Mouse (Mus musculus): ENCODE measurements at regions not wholly inside any gene's neighbourhood (a gene's known extent, or its start where the extent isn't known, plus 50 kb on each side); places are given as distances from the start of the nearest gene placed in this dataset.

DNA sequence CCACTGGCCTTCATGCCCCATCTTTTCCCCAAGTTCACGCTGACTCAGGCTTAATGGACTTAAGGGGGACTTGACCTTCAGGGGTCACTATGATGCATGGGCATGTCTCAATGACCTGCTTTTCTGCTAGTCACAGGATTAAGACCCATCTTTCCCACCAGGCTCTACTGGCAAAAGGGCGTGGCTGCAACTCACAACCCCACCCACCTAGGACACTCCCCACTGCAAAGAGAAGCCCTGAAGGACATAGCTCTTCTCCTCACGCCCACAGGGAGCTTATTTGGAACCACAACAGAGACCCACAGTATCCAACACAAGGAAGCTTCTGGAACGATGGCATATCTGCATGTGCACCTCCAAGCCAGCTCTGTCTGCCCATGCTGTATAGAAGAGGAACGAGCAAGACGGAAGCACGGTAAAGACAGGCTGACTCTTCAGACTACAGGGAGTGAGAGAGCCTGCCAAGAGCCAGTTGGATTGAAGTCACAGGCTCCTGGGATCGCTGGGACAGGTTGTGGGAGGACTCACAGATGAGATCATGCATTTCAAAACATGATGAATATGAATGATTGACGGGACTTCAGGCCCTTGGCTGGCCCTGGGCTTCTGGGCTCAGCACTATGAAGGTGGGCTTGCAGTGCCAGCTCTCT lies 107.3 kb upstream of the Sfswap start:
- Histone ChIP-seq H3K4me2 (replicated peaks) (no peak overlapping the region), H3K9me3 (no peaks in the 10 kb centered on the region), H3K4me3 (no peak overlapping the region), H3K27me3 (no peaks in the 10 kb centered on the region), H3K36me3 (no peaks in the 10 kb centered on the region), H3K9ac (replicated peaks) (no peak overlapping the region), H3K4me1 (no peaks in the 10 kb centered on the region), H3K27ac (replicated peaks) (no peak overlapping the region)
- ATAC-seq (ENCODE audit: low FRiP score, low read depth): no peak
- 78% methylated on average over 9 of the region's 9 CpGs for WGBS

DNA sequence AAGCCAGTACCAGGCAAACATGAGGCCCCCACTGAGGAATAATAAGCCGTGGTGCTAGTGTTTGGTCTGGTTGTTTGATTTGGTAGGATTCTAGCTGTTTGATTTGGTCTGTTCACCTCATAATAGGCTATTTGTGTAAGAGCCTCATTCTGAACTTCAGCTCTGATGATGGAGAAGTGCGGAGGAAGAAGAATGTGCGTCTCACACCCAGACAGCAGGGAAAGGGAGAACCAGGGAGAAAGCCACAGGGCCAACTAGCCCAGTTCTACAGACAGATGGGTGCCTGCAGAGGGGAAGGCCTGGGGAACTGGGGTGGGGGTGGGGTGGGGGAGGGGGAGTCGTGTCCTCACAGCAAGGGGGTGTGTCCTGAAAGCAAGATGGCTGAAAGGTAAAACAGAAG lies 106.6 kb upstream of the Sfswap start:
- ATAC-seq (ENCODE audit: low FRiP score, low read depth): no peak
- 83% methylated on average over 3 of the region's 4 CpGs for WGBS
- no peak overlapping the region for H3K4me2 ChIP-seq (replicated peaks)
- H3K4me3 ChIP-seq: no peak overlapping the region
- H3K27me3 ChIP-seq: no peaks in the 10 kb centered on the region
- no peaks in the 10 kb centered on the region for H3K9me3 ChIP-seq
- H3K9ac ChIP-seq (replicated peaks): no peak overlapping the region
- no peaks in the 10 kb centered on the region for H3K36me3 ChIP-seq
- H3K27ac ChIP-seq (replicated peaks): no peak overlapping the region
- H3K4me1 ChIP-seq: no peaks in the 10 kb centered on the region

DNA sequence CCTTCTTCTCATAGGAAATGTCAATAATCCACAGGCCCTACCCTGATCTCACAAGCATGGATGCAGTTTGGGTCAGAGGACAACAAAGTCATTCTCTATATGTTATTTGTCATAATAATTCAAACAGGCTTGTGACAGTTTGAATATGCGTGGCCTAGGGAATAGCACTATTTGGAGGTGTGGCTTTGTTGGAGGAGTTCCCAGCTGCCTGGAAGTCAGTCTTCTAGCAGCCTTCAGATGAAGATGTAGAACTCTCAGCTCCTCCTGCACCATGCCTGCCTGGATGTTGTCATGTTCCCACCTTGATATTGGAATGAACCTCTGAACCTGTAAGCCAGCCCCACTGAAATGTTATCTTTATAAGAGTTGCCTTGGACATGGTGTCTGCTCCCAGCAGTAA lies 103.7 kb upstream of the Sfswap start:
- no peaks in the 10 kb centered on the region for H3K9me3 ChIP-seq
- H3K36me3 ChIP-seq: no peaks in the 10 kb centered on the region
- H3K9ac ChIP-seq (replicated peaks): no peak overlapping the region
- H3K27ac ChIP-seq (replicated peaks): no peak overlapping the region
- no peaks in the 10 kb centered on the region for H3K4me1 ChIP-seq
- H3K27me3 ChIP-seq: no peaks in the 10 kb centered on the region
- 84% methylated on average over 1 of the region's 1 CpGs for WGBS
- ATAC-seq (ENCODE audit: low FRiP score, low read depth): no peak
- no peak overlapping the region for H3K4me3 ChIP-seq
- no peak overlapping the region for H3K4me2 ChIP-seq (replicated peaks)

DNA sequence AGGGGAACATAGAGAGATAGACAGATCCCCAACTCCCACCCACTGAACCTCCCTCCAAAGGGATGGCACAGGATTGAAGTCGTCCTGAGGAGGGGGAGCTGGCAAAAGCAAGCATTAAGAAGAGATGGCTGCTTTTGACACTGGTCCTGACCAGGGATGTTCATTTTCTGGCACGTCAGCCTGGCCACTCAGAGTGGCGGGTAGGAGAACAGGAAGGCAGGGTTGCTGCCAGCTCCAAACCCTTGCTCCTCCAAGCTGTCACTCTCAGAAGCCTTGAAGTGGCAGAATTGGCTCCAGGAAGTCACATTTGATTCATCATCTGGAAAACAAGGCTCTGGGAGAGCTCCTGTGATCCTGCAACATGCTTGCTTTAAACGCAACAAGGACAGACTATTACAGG lies 94.8 kb upstream of the Sfswap start:
- H3K9ac ChIP-seq (replicated peaks): no peak overlapping the region
- no peaks in the 10 kb centered on the region for H3K27me3 ChIP-seq
- WGBS: 76% methylated on average over 4 of the region's 4 CpGs
- no peaks in the 10 kb centered on the region for H3K36me3 ChIP-seq
- H3K27ac ChIP-seq (replicated peaks): no peak overlapping the region
- no peaks in the 10 kb centered on the region for H3K9me3 ChIP-seq
- no peaks in the 10 kb centered on the region for H3K4me1 ChIP-seq
- H3K4me2 ChIP-seq (replicated peaks): no peak overlapping the region
- ATAC-seq (ENCODE audit: low FRiP score, low read depth): no peak
- H3K4me3 ChIP-seq: no peak overlapping the region

DNA sequence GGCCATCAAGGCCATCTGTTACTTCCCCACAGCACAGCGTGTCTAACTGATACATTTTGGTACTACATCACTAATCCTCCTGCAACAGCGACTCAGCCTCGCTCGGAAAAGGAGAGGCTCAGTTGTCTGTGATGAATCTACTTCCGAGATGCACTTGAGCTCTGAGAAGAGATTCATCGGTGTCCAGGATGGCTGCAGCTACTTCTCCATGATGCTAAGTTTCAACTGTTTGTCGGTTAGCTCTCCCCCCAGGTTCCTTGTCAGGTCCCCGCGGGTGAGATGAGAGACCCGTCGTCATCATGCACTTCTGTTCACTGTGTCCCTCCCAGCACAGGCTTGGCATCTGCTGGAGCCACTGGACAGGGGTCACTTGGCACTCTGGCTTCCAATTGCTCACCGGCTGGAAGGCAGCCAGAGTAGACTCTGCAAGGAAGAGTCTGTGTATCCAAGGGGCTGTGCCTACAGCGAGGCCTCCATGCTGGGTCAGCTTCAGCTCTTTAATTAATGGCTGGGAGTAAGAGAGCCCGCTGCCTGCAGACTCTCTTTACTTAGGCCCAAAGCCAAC lies 91.5 kb upstream of the Sfswap start:
- no peak overlapping the region for H3K9ac ChIP-seq (replicated peaks)
- no peak for ATAC-seq (ENCODE audit: low FRiP score, low read depth)
- 80% methylated on average over 14 of the region's 14 CpGs for WGBS
- H3K4me1 ChIP-seq: no peaks in the 10 kb centered on the region
- no peak overlapping the region for H3K27ac ChIP-seq (replicated peaks)
- H3K9me3 ChIP-seq: no peaks in the 10 kb centered on the region
- H3K27me3 ChIP-seq: no peaks in the 10 kb centered on the region
- H3K36me3 ChIP-seq: no peaks in the 10 kb centered on the region
- H3K4me2 ChIP-seq (replicated peaks): no peak overlapping the region
- H3K4me3 ChIP-seq: no peak overlapping the region

DNA sequence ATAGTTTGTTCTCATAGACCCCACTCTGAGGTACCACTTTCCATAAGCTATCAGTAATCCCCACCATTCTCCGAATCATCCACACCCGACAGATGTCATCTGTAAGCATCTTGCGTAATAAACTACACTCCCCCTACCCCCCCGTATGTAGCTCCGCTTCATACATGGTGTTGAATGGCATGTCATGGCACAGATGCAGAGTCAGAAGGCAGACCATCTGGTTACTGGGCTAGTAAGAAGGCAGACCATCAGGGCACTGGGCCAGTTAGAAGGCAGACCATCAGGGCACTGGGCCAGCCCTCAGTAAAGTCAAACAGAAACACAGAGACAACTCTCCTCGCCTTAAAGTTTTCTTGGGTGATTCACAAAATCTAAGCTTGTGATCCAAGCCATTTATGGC lies 88.9 kb upstream of the Sfswap start:
- H3K4me3 ChIP-seq: no peak overlapping the region
- no peak for ATAC-seq (ENCODE audit: low FRiP score, low read depth)
- 94% methylated on average over 6 of the region's 6 CpGs for WGBS
- H3K4me1 ChIP-seq: no peaks in the 10 kb centered on the region
- no peak overlapping the region for H3K4me2 ChIP-seq (replicated peaks)
- H3K36me3 ChIP-seq: no peaks in the 10 kb centered on the region
- no peak overlapping the region for H3K9ac ChIP-seq (replicated peaks)
- no peaks in the 10 kb centered on the region for H3K27me3 ChIP-seq
- H3K27ac ChIP-seq (replicated peaks): no peak overlapping the region
- H3K9me3 ChIP-seq: no peaks in the 10 kb centered on the region

DNA sequence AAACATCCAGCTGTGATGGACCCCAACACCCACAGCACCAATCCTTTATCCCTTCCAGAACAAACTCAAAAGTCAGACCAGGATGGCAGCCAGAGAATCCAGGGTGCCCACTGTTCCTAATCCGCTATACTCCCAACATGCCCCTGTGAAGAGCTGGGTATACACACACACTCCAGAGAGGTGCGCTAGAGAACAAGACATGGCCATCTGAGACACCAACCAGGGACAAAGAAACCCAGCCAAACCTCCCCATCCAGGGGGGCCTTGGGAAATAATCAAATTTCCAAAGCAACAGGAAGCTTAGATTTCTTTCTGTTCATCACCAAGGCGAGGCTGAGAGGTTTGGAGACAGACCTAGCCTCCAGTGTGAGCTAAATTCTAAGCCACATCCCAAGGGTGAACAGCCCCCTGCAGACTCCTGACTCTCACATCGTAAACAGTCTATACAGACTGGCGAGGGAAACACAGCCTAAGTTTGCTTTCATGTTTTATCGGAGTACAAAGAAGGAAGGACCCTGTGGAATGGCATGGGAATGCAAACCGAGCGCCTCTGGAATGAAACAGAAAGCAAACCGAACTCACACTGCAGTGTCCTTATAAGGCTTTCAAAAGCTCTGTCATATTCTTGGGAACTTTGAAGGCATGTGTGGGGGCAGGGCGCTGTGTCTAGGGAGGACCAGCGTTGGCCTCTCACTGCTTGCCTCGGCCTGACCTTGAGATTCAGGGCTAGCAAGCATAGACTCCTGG lies 85.9 kb upstream of the Sfswap start:
- 50% methylated on average over 12 of the region's 12 CpGs for WGBS
- no peaks in the 10 kb centered on the region for H3K27me3 ChIP-seq
- no peak overlapping the region for H3K4me2 ChIP-seq (replicated peaks)
- no peaks in the 10 kb centered on the region for H3K36me3 ChIP-seq
- H3K4me3 ChIP-seq: no peak overlapping the region
- H3K9me3 ChIP-seq: no peaks in the 10 kb centered on the region
- no peak for ATAC-seq (ENCODE audit: low FRiP score, low read depth)
- H3K9ac ChIP-seq (replicated peaks): no peak overlapping the region
- H3K27ac ChIP-seq (replicated peaks): no peak overlapping the region
- no peaks in the 10 kb centered on the region for H3K4me1 ChIP-seq

DNA sequence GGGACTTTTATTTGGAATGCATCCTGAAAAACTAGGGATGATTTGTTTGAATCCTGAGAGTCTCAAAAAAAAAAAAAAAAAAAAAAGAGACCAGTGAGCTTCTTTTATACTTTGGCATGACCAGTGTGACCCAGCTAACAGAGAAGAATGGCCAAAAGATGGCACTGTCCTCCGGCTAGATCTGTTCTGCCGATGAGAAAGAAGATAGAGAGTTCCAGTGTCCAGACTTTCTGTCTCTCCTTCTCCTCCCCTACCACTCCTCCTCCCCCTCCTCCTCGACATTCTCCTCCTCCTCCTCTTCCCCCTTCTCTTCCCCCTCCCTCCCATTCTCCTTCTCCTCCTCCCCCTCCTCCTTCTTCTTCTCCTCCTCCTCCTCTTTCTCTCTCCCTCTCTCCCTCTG lies 84.6 kb upstream of the Sfswap start:
- no peaks in the 10 kb centered on the region for H3K4me1 ChIP-seq
- no peak for ATAC-seq (ENCODE audit: low FRiP score, low read depth)
- no peak overlapping the region for H3K4me2 ChIP-seq (replicated peaks)
- no peaks in the 10 kb centered on the region for H3K9me3 ChIP-seq
- H3K4me3 ChIP-seq: no peak overlapping the region
- 29% methylated on average over 3 of the region's 3 CpGs for WGBS
- no peaks in the 10 kb centered on the region for H3K27me3 ChIP-seq
- H3K36me3 ChIP-seq: no peaks in the 10 kb centered on the region
- no peak overlapping the region for H3K9ac ChIP-seq (replicated peaks)
- no peak overlapping the region for H3K27ac ChIP-seq (replicated peaks)

DNA sequence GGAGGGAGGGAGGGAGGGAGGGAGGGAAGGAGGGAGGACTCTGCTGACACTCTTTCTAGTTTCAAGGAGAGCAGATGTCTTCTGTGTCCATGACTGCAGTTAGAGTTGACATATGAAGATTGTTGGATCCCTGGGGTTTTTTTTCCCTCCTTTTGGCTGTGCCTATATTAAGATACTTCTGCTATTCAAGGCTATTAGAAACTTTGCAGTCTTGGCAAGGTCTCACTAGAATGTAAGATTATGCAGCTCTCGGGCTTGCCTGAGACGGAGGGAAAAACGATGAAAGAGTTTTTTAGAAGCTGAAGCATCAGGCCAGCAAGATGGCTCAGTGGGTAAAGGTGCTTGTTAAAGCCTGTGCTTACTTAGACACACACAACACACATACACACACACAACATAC lies 83.5 kb upstream of the Sfswap start:
- Histone ChIP-seq H3K4me2 (replicated peaks) (no peak overlapping the region), H3K9me3 (no peaks in the 10 kb centered on the region), H3K4me1 (no peaks in the 10 kb centered on the region), H3K27me3 (no peaks in the 10 kb centered on the region), H3K36me3 (no peaks in the 10 kb centered on the region), H3K27ac (replicated peaks) (no peak overlapping the region), H3K4me3 (no peak overlapping the region), H3K9ac (replicated peaks) (no peak overlapping the region)
- WGBS: 73% methylated on average over 3 of the region's 3 CpGs
- ATAC-seq (ENCODE audit: low FRiP score, low read depth): no peak

DNA sequence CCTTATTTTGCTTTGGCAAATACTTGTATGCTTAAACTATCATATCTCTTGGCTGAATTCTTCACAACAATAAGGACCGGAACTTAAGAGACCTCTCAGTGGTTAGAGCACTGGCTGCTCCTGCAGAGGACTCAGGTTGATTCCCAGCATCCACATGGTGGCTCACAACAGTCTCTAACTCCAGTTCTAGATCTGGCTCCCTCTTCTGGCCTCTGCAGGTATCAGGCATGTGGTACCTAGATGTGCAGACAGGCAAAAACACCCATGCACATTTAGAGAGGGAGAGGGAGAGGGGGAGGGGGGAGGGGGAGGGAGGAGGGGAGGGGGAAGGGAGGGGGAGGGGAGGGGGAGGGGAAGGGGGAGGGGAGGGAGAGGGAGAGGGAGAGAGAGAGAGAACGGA lies 80.0 kb upstream of the Sfswap start:
- Histone ChIP-seq H3K9me3 (no peaks in the 10 kb centered on the region), H3K27ac (replicated peaks) (no peak overlapping the region), H3K4me3 (no peak overlapping the region), H3K9ac (replicated peaks) (no peak overlapping the region), H3K36me3 (no peaks in the 10 kb centered on the region), H3K27me3 (no peaks in the 10 kb centered on the region), H3K4me1 (no peaks in the 10 kb centered on the region), H3K4me2 (replicated peaks) (no peak overlapping the region)
- no peak for ATAC-seq (ENCODE audit: low FRiP score, low read depth)
- 85% methylated on average over 2 of the region's 2 CpGs for WGBS

DNA sequence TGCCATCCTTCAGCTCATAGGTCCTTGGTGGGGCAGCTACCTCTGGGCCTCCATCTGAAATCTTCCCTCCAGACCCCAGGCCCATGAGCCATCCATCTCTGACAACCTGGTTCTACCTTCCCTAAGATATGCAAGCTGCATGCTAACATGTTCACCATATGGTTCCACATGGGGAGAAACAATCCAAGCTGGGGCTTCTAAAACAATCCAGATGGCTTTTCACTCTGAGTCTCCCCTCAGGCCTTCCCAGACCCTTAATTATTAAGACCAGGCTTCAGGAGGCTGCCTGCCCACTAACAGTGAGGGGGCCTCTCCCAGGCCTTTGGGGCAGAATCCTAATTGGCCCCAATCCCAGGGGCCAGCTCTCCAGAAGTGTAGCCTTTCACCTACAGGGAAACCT lies 71.1 kb upstream of the Sfswap start:
- ATAC-seq (ENCODE audit: low FRiP score, low read depth): no peak
- Histone ChIP-seq H3K27ac (replicated peaks) (no peak overlapping the region), H3K4me1 (0 out of 2 replicates have a peak, but pooled peaks cover 7% of the 10 kb centered on the region), H3K27me3 (no peaks in the 10 kb centered on the region), H3K4me3 (no peak overlapping the region), H3K36me3 (no peaks in the 10 kb centered on the region), H3K4me2 (replicated peaks) (no peak overlapping the region), H3K9me3 (no peaks in the 10 kb centered on the region), H3K9ac (replicated peaks) (no peak overlapping the region)

DNA sequence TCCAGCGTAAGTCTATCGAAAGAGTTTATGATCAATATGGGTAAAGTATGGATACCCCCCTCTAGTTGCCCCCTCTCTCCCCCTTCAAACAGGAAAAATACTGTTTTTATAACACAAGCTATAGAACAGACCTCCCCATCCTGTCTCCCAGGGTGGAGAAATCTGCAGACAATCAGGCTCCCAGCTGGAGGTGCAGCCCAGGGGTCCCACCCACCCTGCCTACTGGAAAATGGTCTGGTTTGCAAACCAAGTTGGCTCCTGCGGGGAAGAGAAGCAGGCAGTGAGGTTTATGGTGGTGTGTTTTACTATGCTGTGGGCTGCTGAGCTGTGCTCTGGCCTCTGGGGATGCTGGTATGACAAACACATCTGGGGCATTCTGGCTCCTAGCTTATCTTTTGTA lies 70.7 kb upstream of the Sfswap start:
- no peak overlapping the region for H3K4me3 ChIP-seq
- no peak overlapping the region for H3K4me2 ChIP-seq (replicated peaks)
- no peaks in the 10 kb centered on the region for H3K27me3 ChIP-seq
- H3K4me1 ChIP-seq: 0 out of 2 replicates have a peak, but pooled peaks cover 7% of the 10 kb centered on the region
- H3K9me3 ChIP-seq: no peaks in the 10 kb centered on the region
- H3K27ac ChIP-seq (replicated peaks): no peak overlapping the region
- H3K9ac ChIP-seq (replicated peaks): no peak overlapping the region
- WGBS: 75% methylated on average over 3 of the region's 3 CpGs
- no peak for ATAC-seq (ENCODE audit: low FRiP score, low read depth)
- no peaks in the 10 kb centered on the region for H3K36me3 ChIP-seq

All from midbrain, embryonic 12.5 days (tissue).